Mouse (Mus musculus): ENCODE data around the gene Ccpg1os.

GRCm38 (mm10) chr9:73002177-73002576 lies 17.0 kb upstream of the Ccpg1os start:
- TF ChIP-seq CTCF (IDR thresholded peaks at IDR 0.05; ENCODE audit: low read depth), result no peak
- no peak for TF ChIP-seq EP300 (IDR thresholded peaks at IDR 0.05; ENCODE audit: low read depth)

Data from heart, postnatal 0 days (tissue).